Mouse (Mus musculus): ENCODE data around the gene S100a10.

The S100a10 gene

DNA sequence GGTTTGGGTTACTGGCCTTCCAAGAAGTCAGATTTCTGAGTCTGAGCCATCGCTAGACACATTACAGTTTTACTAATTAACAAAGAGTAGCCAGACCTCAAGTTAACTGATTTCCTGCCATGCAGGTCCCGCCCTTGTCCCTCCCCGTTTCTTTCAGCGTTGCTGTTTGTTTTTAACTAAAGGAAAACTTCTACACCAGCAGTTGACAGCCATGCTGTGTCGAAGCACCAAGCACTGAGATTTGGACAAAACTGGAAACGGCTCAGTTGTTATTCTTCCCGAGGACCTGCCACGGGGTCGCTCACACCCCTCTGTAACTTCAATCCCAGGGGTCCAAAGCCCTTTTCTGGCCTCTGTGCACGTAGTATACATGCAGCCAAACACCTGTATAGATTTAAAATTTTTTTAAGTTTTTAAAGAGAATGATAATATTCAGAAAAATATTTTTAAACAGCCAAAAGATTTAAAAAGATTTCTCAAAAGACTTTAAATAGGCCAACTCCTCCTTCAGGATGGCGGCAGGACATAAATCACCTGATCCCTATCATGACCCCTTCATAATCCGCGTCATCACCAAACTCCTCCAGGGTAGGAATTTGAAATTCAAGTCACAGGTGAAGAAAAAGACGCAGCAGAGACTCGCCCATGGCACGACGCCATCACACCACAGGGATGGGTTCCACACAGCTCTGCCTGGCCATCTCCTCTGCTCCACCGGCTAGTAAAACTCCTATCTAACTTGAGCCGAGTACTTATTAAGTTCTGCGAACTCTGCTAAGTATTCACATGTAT, 6.9 kb upstream of the S100a10 start:
- in situ Hi-C loops (cut with MboI): loop anchor here (5.0 kb wide), 1 partner anchor 54 kb away; no protein-coding TSS in a partner anchor

GRCm38 (mm10) chr3:93548541-93549266, 6.2 kb upstream of the S100a10 start:
- in situ Hi-C loops (cut with MboI): loop anchor here (5.0 kb wide), 1 partner anchor 54 kb away; no protein-coding TSS in a partner anchor

- in situ Hi-C loops (cut with MboI): loop anchor here (5.0 kb wide), 1 partner anchor 52 kb away; no protein-coding TSS in a partner anchor
Measured at GRCm38 (mm10) chr3:93549986-93550385, 4.9 kb upstream of the S100a10 start.

GRCm38 (mm10) chr3:93551950-93552901, 2.7 kb upstream of the S100a10 start:
- in situ Hi-C loops (cut with MboI): no loop called here

DNA sequence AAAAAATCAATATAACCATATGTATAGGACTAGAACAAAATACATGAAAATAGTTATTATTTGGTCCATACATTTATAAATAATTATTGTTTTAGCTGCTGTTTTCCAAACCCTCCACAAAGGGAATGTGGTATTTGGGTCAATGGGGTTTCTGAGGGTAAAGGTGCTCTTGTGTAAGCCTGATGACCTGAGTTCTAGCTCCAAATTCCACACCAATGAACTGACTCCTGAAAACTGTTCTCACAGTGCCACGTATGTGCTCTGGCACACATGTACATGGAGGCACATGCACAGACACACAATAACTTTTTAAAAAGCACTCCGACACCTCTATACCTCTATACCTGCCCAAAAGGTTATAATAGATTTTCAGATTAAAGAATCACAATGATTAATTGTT, 1.6 kb upstream of the S100a10 start:
- in situ Hi-C loops (cut with MboI): no loop called here

DNA sequence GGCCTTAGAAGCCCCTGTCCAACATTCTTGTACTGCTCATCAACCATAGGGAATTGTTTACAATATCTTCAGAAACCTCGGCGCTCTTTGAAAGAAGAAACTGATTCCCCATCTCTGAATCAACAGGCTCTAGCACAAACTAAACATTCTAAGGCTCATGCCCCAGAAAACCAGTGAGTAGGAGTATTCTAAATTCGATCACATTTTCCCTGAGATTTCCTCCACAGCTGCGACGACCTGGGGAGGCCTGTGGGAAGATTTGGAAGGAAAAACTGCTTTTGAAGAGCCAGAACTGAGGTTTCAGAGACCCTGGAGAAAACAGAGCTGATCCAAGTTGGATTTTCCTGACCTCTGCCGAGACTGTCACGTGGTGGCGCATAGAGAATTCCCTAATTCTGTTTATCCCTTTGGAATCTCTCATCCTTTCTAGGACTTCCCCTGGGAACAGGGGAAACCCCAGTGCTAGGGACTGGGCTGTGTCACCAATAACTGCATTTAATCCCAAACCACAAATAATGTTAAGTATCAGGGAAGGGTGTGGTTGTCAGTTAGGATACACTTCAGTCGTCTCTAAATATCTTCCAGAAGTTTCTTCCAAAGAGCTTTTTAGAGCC, 1.0 kb upstream of the S100a10 start:
- in situ Hi-C loops (cut with MboI): no loop called here

- in situ Hi-C loops (cut with MboI): no loop called here
Measured at GRCm38 (mm10) chr3:93554379-93554980, 400 bp upstream of the S100a10 start.

DNA sequence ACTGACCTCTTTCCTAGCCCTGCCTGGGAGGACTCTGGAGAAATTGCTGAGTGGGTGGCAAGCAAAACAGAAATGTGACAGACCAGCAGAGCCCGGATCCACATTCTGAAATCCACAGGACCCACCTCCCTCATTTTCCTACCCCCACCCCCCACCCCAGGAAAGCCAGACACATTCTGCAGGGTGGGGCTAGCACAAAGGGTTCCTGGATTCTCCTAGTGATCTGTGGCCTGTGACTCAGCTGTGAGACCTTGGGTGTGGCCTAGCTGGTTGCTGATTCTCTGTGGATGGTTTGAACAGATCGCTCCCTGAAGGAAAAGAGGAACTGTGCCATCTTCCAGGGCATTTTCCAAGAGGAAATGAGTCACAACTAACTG, 986 bp downstream of the S100a10 start:
- in situ Hi-C loops (cut with MboI): no loop called here

- in situ Hi-C loops (cut with MboI): no loop called here
Measured at GRCm38 (mm10) chr3:93556599-93556998, 1.7 kb downstream of the S100a10 start.

DNA sequence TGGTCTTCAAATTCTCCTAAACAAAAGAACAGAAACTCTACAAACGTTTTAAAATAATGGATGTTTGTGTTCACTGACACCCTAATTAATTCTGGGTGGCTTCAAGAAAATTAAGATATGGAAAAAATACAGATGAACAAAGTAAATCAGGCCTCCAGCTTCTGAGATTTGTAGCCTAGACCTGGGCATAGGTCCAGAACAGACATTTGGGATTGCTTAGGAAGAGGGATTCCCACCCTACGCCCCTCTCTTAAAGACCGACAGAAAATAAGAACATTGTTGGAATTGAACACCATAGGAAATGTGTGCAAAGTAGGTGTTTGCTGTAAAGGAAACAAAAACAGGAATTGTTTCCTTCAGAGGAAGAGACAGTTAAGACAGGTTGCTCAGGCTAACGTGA, 2.6 kb downstream of the S100a10 start:
- in situ Hi-C loops (cut with MboI): no loop called here

DNA sequence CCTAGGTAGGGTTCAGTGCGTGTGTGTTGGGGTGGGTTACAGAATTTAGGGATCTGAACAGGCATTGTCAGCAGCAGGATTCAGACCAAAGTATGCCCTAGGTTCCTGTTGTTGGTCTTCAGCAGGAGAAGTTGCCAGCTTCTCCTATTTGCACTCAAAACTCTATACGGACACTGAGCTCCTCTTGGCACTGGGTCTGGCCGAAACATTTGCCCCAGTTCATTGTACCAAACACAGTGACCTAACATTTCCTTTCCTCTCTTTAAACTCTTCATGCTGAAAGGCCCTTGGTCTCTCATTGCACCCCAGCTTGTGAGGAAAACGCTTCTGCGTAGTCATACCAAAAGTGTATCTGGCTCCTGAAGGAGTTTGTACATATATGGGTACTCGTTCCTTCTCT, 5.1 kb downstream of the S100a10 start:
- in situ Hi-C loops (cut with MboI): no loop called here

DNA sequence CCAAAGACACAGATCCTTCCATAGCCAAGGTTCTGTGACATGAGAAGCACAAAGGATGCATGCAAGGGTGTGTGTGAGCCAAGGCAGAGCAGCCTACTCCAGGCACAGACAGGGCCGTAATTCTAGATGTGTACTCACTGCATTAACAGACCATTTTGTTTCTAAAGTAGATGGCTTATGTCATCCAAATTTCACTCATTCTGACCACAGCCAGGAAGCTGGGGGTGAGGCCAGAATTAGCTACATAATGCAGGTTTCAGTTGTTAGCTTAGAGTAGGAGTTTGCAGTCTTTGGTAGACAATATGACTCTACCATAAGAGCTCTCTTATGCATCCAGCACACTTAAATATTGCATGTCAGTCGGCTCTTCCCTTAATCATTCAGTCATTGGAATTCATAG, 7.5 kb downstream of the S100a10 start:
- in situ Hi-C loops (cut with MboI): no loop called here

DNA sequence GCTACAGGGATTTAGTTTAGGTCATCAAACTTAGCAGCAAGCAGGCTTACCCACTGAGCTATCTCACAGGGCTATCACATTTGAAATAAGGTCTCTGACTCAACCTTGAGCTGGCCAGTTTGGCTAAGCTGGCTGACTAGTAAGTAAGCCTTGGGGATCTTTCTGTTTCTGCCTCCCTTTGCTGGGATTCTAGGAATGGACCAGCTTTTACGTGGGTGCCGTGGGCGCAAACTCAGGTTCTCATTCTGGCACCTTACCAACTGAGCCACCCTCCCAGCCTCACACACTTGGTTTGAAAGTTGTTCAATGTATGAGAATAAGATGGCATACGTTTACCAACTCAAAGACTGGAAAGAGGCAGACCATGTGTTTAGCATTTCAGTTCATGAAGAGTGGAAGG, 8.3 kb downstream of the S100a10 start:
- in situ Hi-C loops (cut with MboI): no loop called here

DNA sequence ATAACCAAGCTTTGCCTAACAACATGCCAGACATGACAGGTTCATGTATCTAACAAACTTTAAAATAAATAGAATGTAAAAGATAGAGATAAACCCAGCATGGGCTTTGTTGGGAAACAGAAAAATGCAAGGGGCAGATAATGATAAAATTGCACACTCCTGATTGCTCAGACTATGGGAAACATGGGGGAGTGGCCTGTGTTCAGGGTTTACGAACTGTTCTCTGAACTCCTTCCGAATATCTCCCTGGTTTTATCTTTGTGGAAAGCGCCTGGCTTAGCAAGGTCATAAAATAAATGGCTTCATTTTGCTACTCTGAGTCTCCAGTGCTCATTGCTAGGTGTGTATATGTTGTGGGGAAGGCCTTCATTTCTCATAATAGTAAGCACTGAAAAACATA, 12.0 kb downstream of the S100a10 start:
- in situ Hi-C loops (cut with MboI): no loop called here

DNA sequence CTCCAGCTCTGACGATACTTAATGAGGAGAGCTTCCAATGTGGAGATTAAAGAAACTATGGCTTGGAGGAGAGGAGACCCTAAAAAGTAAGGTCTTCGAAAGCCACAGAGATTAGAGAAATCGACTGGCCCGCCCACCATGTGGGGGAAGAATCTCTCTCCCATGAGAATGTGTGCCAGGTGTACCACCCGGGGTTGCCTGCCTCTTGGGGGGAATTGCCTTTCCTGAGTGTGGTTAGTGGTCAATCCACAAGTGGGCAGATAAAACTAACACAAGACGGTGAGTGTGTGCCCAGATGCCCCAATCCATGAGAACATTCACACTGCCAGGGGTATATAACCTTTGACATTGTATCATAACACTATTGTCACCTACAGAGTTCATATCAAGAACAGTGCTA, 12.8 kb downstream of the S100a10 start:
- in situ Hi-C loops (cut with MboI): no loop called here

DNA sequence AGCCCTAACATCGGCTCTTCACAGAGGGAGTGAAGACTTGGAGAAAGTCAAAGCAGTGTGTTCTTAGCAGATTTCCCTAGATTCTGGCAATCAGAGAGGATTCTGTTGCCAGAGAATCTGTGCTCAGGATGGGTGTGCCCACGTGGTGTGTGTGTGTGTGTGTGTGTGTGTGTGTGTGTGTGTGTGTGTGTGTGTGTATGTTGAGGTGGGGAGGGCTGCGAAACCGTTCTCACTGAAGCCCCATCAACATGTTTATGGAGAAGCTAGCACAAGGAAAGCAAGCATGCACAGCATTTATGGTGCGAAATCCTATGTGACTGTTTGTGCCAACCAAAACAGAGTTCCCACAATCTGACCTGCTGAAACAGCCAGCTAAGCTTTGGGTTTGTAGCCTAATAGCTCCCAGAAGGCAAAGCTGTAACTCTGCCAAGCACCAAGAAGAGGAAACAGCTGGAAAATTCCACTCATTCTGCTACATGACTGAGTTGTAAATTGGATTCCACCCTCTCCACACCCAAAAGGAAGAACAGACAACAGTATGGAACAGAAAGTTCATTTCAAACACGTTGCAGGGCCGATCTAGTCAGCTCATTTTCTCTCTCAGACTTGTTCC, 13.7 kb downstream of the S100a10 start:
- in situ Hi-C loops (cut with MboI): no loop called here

- in situ Hi-C loops (cut with MboI): no loop called here
Measured at GRCm38 (mm10) chr3:93569046-93569445, 14.2 kb downstream of the S100a10 start.

- in situ Hi-C loops (cut with MboI): no loop called here
Measured at GRCm38 (mm10) chr3:93572058-93572791, 17.3 kb downstream of the S100a10 start.

DNA sequence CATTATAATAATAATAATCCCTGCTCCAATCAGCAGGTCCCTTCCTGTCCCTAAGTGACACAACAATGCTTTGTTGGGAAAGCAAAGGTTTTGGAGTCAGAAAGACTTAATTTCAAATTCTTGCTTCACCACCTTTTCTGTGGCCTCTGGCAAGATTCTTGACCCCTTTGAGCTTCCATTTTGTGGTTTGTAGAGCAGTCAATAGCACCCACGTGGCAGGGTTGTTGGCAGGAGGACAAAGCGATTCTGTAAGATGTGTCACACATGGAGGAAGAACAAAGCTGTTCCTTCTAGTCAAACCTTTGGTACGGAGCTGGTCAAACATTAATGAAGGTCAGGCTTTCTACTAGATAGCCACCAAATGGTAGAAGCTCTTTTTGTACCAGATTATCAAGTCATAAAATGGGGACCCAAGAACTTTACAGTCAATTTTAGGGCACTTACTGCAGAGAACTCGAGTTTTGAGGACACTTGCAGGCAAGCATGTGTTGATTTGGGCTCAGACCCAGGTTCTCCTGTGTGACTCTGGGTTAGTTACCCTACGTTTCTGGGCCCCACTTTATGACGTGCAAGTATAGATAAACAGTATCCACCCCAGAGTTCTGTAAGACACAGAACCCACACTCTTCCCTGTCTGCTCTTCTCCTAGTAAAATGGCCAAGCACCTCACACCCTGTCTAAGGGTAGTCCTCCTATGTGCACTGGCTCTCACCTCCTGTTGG, 24.6 kb downstream of the S100a10 start:
- in situ Hi-C loops (cut with MboI): no loop called here

GRCm38 (mm10) chr3:93580039-93580403, 25.1 kb downstream of the S100a10 start:
- in situ Hi-C loops (cut with MboI): no loop called here

Data from mature B cell (primary cell).